Mouse (Mus musculus) right cerebral cortex, postnatal 4 days (tissue): ENCODE measurements around the gene Zbed4.
"Not testable (repeated sequence)": the region's sequence is repeated elsewhere in the genome, so short reads cannot be mapped to it uniquely, and the experiment has no call there.

ENCODE experiments used
- DNase-seq: peaks from one replicate; pipeline ENCODE4 v3.0.0-alpha.2; 2022

Gene Zbed4

GRCm38 (mm10) chr15:88738466-88738865 lies 13.0 kb upstream of the Zbed4 start:
- no peak for DNase-seq

- DNase-seq, result no peak
Observed at GRCm38 (mm10) chr15:88741366-88741765, 10.1 kb upstream of the Zbed4 start.

GRCm38 (mm10) chr15:88743371-88743770 lies 8.1 kb upstream of the Zbed4 start:
- not testable (repeated sequence) for DNase-seq

- no peak for DNase-seq
Observed at GRCm38 (mm10) chr15:88745347-88745746, 6.1 kb upstream of the Zbed4 start.

- DNase-seq, result no peak
Observed at GRCm38 (mm10) chr15:88745926-88746325, 5.5 kb upstream of the Zbed4 start.

GRCm38 (mm10) chr15:88749617-88750016 lies 1.8 kb upstream of the Zbed4 start:
- DNase-seq, result not testable (repeated sequence)

GRCm38 (mm10) chr15:88750032-88750431 lies 1.4 kb upstream of the Zbed4 start:
- DNase-seq, result no peak

GRCm38 (mm10) chr15:88750677-88751563 lies 540 bp upstream of the Zbed4 start:
- DNase-seq, result peak; percentile 97

GRCm38 (mm10) chr15:88752403-88752733 lies 908 bp downstream of the Zbed4 start:
- DNase-seq, result no peak

GRCm38 (mm10) chr15:88754896-88755295 lies 3.4 kb downstream of the Zbed4 start:
- no peak for DNase-seq

- no peak for DNase-seq
Observed at GRCm38 (mm10) chr15:88755761-88756160, 4.3 kb downstream of the Zbed4 start.

GRCm38 (mm10) chr15:88758061-88758460 lies 6.6 kb downstream of the Zbed4 start:
- no peak for DNase-seq

GRCm38 (mm10) chr15:88761551-88761950 lies 10.1 kb downstream of the Zbed4 start:
- no peak for DNase-seq

GRCm38 (mm10) chr15:88766139-88766538 lies 14.7 kb downstream of the Zbed4 start:
- not testable (repeated sequence) for DNase-seq

- DNase-seq, result no peak
Observed at GRCm38 (mm10) chr15:88768537-88768936, 17.1 kb downstream of the Zbed4 start.

- not testable (repeated sequence) for DNase-seq
Observed at GRCm38 (mm10) chr15:88774630-88775029, 23.2 kb downstream of the Zbed4 start.

- DNase-seq, result no peak
Observed at GRCm38 (mm10) chr15:88792140-88792850, 40.8 kb downstream of the Zbed4 start.

- not testable (repeated sequence) for DNase-seq
Observed at GRCm38 (mm10) chr15:88794729-88795128, 43.3 kb downstream of the Zbed4 start.

GRCm38 (mm10) chr15:88799950-88800371 lies 48.5 kb downstream of the Zbed4 start:
- DNase-seq, result no peak

GRCm38 (mm10) chr15:88800921-88801354 lies 49.5 kb downstream of the Zbed4 start:
- no peak for DNase-seq

GRCm38 (mm10) chr15:88801903-88802302 lies 50.4 kb downstream of the Zbed4 start:
- DNase-seq, result no peak

- no peak for DNase-seq
Observed at GRCm38 (mm10) chr15:88802348-88802747, 50.9 kb downstream of the Zbed4 start.

GRCm38 (mm10) chr15:88808121-88808520 lies 56.7 kb downstream of the Zbed4 start:
- no peak for DNase-seq

GRCm38 (mm10) chr15:88810369-88810768 lies 58.9 kb downstream of the Zbed4 start:
- no peak for DNase-seq
